Mouse (Mus musculus) kidney, adult 2 months (tissue): ENCODE measurements at regions not wholly inside any gene's neighbourhood (a gene's known extent, or its start where the extent isn't known, plus 50 kb on each side); places are given as distances from the start of the nearest gene placed in this dataset.

Source experiments
- DNase-seq: peaks from one replicate; pipeline ENCODE4 v3.0.0; 2021
- H3K27ac ChIP-seq: fragments of 200-500 bp; 2 replicates; pipeline ENCODE4 v1.5.1; 2012; ENCODE audit warnings: low read depth, low read length, control low read depth, inconsistent platforms; ENCODE audit not compliant: insufficient read depth
- H3K27me3 ChIP-seq: fragments of 200-500 bp; replicated peaks from 2 replicates; pipeline ENCODE4 v1.6.1; 2012; ENCODE audit warnings: mild to moderate bottlenecking, moderate library complexity, low read length, inconsistent platforms; ENCODE audit not compliant: control insufficient read depth, insufficient read depth
- H3K36me3 ChIP-seq: fragments of 200-500 bp; 2 replicates; pipeline ENCODE4 v1.6.1; 2012; ENCODE audit warnings: mild to moderate bottlenecking, moderate library complexity, low read length, inconsistent platforms; ENCODE audit not compliant: control insufficient read depth, insufficient read depth
- H3K4me1 ChIP-seq: fragments of 200-500 bp; 2 replicates; pipeline ENCODE4 v1.6.1; 2011; ENCODE audit warnings: low read length; ENCODE audit not compliant: control insufficient read depth, insufficient read depth
- H3K4me3 ChIP-seq: fragments of 200-500 bp; 2 replicates; pipeline ENCODE4 v1.5.1; 2011; ENCODE audit warnings: mild to moderate bottlenecking, low read depth, low read length, control low read depth; ENCODE audit not compliant: insufficient read depth
- CTCF ChIP-seq: fragments of 200-500 bp; conservative IDR thresholded peaks from 2 replicates; pipeline ENCODE4 v1.5.1; 2011; ENCODE audit warnings: low read depth, mild to moderate bottlenecking, control low read depth, low read length, moderate library complexity, mixed read lengths; ENCODE audit not compliant: insufficient read depth, insufficient read length
- POLR2A ChIP-seq: fragments of 200-500 bp; IDR thresholded peaks from one replicate; pipeline ENCODE4 v1.6.1; 2011; ENCODE audit warnings: low read depth, low read length, control low read depth
- WGBS: fragments of 180-500 bp; shearing (Covaris S2); methylation state at CpG from one replicate; pipeline ENCODE4 v1.1.7; 2018; 5-methylcytosine and 5-hydroxymethylcytosine counted together

DNA sequence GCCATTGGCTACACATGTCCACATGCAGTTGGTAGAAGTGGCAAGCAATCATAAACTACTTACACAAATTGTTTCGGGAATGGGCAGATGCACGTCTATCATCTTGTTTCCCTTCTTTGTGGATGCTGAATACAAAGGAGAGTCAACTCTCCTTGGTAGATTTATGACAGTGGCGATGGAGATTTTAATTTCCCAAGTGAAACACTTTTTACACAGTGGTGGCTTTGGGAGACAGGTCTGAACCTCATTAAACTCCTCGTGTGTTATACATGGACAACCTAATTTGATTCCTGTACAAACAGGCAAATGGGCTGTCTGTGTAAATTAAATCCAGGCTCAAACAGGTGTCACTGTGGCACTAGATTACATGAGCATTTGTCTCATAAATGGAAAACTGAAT lies 887.1 kb upstream of the Ddx18 start:
- TF ChIP-seq POLR2A = no peak
- TF ChIP-seq CTCF = no peak
- no peaks in the 10 kb centered on the region for H3K36me3 ChIP-seq
- no peak overlapping the region for H3K27ac ChIP-seq
- no peaks in the 10 kb centered on the region for H3K4me1 ChIP-seq
- H3K27me3 ChIP-seq = no peaks in the 10 kb centered on the region
- WGBS = 42% methylated on average over 4 of the region's 4 CpGs
- DNase-seq = no peak
- no peak overlapping the region for H3K4me3 ChIP-seq

DNA sequence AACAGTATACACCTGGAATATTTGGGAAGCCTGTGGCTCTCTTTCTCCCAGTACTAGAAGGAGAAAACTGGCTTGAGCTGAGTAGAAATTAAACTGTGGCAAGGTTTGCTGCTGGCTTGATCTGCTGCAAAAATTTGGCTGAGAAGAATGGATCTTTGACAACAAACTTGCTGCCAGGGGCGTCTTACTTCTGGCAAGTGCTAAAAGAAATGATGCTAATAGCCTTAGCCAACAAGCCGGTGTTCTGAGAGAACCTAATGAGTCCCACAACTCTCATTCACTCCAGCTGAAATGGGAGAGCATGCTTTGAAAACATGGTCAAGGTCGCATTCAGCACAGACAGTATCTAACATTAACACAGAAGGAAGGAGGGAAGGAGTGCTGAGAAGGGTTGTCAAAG lies 885.8 kb upstream of the Ddx18 start:
- H3K27me3 ChIP-seq = no peaks in the 10 kb centered on the region
- no peaks in the 10 kb centered on the region for H3K36me3 ChIP-seq
- TF ChIP-seq CTCF = no peak
- TF ChIP-seq POLR2A = no peak
- H3K4me1 ChIP-seq = no peaks in the 10 kb centered on the region
- H3K27ac ChIP-seq = no peak overlapping the region
- H3K4me3 ChIP-seq = no peak overlapping the region
- 67% methylated on average over 3 of the region's 3 CpGs for WGBS
- no peak for DNase-seq

DNA sequence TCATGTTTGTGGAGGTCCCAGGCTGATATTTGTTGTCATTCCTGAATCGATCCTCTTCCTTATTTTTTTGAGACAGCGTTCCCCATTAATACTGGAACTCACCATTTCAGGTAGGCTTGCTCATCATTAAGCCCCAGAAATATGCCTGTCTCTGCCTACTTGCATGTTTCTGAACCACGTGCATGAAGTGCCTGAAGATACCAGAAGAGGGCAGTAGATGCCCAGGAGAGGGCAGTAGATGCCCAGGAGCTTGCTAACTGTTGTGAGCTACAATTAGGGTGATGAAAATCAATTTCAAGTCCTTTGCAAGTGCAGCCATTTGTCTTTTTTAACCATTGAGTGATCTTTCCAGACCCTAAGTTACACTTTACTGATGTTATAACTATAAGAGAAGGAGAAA lies 871.6 kb upstream of the Ddx18 start:
- Histone ChIP-seq H3K27ac (no peak overlapping the region), H3K4me3 (no peak overlapping the region), H3K27me3 (no peaks in the 10 kb centered on the region), H3K36me3 (no peaks in the 10 kb centered on the region), H3K4me1 (no peaks in the 10 kb centered on the region)
- peak; percentile 43 for DNase-seq
- no peak for TF ChIP-seq POLR2A
- peak; percentile 61 for TF ChIP-seq CTCF
- WGBS = 70% methylated on average over 3 of the region's 3 CpGs

DNA sequence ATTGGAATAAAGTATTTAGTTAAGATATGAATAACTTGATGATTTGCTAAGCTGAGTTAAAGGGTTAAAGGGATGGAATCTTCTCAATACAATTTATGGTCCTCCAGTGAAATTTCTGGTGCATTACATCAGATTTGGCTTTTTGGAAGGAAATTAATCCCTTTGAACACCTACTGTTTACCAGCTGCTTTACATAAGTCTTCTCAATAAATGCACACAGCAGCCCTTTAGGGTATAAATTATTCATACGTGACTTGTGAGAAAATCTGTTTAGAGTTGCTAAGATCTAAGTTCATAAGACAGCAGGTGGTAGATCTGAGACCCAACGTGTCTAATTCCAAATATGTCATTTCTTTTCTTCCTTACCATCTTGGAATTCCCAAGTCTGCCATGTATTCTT lies 855.7 kb upstream of the Ddx18 start:
- Histone ChIP-seq H3K4me1 (no peaks in the 10 kb centered on the region), H3K27me3 (no peaks in the 10 kb centered on the region), H3K4me3 (no peak overlapping the region), H3K36me3 (no peaks in the 10 kb centered on the region), H3K27ac (no peak overlapping the region)
- no peak for TF ChIP-seq POLR2A
- no peak for TF ChIP-seq CTCF
- no peak for DNase-seq
- 70% methylated on average over 2 of the region's 2 CpGs for WGBS

DNA sequence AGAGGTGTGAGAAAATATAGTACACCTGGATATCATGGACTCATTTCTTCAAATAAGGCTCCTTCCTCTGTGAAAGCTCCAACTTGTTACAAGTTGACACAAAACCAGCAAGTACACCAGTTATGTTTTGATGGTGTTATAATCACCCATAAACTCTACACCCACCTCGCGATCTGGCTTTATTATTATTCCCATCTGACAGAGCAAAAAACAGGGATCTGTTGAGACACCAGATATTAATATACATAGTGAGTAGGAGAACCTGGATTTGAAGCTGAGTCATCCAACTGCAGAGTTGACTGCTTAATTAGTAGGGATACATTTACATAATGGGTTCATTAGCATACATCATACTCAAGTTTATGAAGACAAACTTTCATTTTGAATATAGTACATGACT lies 828.6 kb upstream of the Ddx18 start:
- Histone ChIP-seq H3K36me3 (no peaks in the 10 kb centered on the region), H3K27ac (no peak overlapping the region), H3K4me3 (no peak overlapping the region), H3K27me3 (no peaks in the 10 kb centered on the region), H3K4me1 (no peaks in the 10 kb centered on the region)
- 89% methylated on average over 2 of the region's 2 CpGs for WGBS
- DNase-seq = no peak
- TF ChIP-seq POLR2A (no peak), CTCF (no peak)

DNA sequence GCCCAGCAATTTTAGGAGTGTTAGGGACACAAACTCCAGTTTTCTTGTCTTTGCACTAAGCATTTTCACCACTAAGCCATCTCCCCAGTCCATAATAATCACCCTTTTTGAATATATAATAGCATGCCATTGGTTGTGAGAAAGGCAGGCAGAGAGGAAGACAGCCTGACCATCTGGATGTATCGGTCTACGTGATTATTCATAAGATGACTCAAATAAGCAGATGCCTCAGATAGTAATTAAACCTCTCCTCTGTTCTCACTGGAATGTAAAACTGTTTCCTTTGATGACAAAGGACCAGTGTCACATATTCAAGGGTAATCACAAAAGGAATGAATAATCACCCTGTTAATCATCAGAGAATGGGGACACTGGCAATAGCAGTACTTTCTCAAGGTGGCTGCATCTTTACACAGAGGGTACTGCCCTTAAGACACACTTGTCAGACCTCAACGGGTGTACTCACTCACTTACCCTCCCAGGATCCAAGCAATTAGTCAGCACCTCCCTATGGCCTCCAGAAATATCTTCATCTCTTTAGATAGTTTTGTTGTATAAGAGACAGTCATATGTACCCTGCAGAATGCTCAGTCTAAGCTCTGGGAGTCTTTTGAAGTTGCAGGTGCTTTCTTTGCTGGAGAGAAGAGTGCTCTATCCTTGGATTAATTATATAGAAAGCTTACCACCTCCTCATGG lies 826.0 kb upstream of the Ddx18 start:
- H3K27ac ChIP-seq = no peak overlapping the region
- TF ChIP-seq POLR2A (no peak), CTCF (no peak)
- H3K4me1 ChIP-seq = no peaks in the 10 kb centered on the region
- 36% methylated on average over 3 of the region's 3 CpGs for WGBS
- no peaks in the 10 kb centered on the region for H3K27me3 ChIP-seq
- no peaks in the 10 kb centered on the region for H3K36me3 ChIP-seq
- DNase-seq = no peak
- H3K4me3 ChIP-seq = no peak overlapping the region

DNA sequence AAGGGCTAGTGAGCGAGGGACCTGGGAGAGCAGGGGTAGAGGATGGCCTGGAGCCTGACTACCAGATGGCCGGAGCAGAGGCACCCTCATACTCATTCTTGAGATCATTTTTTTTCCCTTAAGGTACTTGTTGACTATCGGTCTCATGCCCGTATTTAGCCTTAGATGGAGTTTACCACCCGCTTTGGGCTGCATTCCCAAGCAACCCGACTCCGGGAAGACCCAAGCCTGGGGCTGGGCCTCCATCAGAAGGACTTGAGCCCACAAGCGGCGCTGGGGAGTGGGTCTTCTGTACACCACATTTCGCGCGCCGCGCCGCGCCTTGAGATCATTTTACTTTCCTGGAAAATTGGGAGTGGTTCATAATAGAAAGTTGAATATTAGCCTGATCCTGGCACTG lies 789.2 kb upstream of the Ddx18 start:
- Histone ChIP-seq H3K36me3 (no peaks in the 10 kb centered on the region), H3K4me1 (no peaks in the 10 kb centered on the region), H3K27ac (no peak overlapping the region), H3K4me3 (no peak overlapping the region), H3K27me3 (no peaks in the 10 kb centered on the region)
- WGBS = 93% methylated on average over 16 of the region's 16 CpGs
- TF ChIP-seq CTCF (no peak), POLR2A (no peak)
- DNase-seq = peak; percentile 91
